Mouse (Mus musculus) induced T-regulatory cell, adult 2 months (primary cell): Measurements from ENCODE around the gene Jkamp.
"Not testable (repeated sequence)": the region's sequence is repeated elsewhere in the genome, so short reads cannot be mapped to it uniquely, and the experiment has no call there.

Source experiments
- DNase-seq: peaks from one replicate; pipeline ENCODE4 v3.0.0-alpha.2; 2012; ENCODE audit warnings: low read depth

Gene Jkamp

DNA sequence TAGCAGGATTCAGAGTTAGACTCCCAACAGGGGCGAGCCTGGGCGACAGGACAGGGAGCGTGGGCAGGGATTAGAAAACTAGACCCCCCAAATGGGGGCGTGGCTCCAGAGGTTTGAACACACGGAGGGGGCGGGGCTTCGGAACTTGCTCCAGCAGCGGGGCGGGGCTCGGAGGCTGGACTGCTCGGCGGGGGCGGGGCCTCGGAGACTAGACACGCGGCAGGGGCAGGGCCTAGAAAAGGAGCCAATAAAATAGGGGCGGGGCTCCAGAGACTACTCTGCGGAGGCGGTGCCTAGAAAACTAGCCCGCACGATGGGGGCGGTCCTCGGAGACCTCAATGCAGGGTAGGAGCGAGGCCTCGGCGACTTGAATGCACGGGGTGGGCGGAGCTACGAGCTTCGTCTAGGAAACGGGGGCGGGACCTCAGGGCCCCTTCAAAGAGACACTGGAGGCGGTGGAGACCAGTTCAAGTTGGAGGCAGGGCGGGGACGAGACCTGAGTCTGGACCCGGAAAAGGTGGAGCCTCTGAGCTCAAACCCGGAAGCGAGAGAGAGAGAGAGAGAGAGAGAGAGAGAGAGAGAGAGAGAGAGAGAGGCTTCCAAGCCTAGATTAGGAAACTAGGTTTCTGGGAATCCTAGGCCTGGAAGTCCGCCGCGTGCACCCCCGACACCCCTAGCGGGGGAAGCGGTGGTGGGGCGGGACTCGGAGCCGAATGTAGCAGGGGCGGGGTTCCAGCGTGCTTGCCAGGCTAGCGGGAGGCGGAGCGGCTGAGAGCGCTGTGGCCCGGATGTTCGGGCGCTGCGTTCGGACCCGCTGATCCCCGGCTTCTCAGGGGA, at the start of gene Jkamp, which contains the start of gene L3hypdh:
Jkamp (plus strand) TSS at position 261 of the 837 bp plus-strand sequence.
L3hypdh (minus strand) TSS at position 111 of the 837 bp plus-strand sequence.
- DNase-seq = peak; percentile 100

DNA sequence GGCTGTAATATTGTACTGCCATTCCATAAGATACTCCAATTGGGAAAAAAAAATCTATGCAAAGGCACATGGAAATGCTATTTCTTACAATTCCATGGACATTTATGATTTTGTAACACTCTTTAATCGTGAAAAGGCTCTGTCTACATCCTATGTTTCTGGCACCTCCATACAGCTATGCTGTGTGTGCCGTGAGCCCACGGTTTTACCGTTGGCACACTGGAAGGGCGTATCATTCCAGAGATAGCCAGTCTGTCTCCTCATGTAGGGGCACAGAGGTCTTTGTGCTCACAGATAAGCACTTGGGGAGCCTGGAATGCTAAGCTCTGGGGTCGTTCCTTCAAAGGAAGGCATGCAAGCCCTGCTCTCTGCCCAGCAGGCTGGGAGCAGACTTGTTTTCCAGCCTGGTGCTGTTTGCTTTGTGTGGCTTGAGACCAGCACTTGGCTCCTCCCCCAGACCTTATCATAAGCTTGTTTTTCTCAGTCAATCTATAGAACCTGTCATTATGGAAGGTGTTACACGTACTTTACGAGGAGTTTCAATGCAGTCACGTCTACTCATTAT, 49.2 kb upstream of the Jkamp start:
- no peak for DNase-seq

DNA sequence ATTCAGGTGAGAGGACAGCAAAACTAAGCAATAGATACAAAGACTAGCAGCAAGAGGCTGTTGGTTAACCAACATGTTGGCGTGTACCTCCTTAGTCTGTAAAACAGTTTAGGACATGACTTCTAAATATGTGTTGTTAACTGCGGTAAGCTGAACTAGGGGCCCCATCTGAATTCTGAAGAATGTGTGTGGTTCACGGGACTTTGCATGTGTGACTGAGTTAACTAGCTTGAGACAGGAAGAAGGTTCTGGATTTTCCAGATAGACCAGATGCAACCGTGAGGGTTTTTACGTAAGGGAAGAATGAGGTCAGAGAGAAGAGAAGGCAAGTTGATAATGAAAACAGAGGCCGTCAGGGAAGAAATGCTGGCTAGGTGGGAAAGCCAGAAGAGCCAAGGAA, 48.3 kb upstream of the Jkamp start:
- DNase-seq = no peak

DNA sequence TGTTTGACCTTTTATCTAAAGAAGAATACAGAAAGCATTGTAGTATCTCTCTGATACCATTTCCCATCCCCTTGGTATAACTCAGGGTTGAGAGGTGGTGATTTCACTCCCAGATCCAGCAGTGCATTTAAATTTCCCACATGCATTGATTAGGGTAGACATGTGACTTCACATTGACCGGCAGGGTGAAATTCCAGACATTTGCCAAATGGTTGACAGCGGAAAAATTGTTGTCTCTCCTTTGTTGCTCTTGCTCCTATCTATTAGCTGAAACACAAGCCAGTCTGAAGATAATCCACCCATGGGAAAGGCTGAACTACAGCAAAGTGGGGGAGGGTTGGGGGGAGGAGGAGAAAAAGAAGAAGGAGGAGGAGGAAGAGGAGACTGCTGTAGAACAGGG, 46.5 kb upstream of the Jkamp start:
- no peak for DNase-seq

DNA sequence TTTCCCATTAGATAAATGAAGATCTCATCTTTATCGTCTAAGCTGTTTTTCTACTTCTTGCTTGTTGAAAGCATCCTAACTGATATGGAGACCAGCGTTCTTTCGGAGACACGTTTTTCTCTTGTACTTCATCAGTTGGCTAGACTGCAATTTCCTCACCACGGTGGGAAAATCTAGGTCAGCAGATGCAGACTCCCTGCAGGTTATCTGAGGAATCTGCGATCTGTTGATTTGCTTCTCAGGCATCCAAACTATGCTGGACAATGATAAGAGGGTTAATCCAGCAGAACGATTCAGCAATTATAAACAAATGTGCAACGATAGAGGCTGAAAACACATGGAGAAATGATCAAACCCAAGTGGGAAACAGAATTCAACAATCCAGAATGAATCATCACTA, 45.9 kb upstream of the Jkamp start:
- DNase-seq = no peak

DNA sequence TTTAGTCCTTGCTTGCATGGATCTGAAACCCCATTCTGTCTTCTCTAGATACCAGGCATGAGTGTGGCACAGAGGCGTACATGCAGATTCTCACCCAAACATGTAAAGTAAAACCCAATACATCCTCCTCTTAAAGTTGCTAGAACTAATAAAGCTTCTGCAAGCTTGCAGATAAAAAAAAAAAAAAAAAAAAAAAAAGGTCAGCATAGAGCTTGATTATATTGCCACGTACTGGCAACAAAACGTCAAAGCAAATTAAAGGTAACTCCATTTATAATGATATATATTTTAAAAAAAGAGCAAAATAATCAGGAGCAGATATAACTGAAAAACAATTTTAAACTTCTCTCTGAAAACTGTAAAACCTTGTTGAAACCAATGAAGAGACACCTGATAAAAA, 44.2 kb upstream of the Jkamp start:
- DNase-seq = no peak

DNA sequence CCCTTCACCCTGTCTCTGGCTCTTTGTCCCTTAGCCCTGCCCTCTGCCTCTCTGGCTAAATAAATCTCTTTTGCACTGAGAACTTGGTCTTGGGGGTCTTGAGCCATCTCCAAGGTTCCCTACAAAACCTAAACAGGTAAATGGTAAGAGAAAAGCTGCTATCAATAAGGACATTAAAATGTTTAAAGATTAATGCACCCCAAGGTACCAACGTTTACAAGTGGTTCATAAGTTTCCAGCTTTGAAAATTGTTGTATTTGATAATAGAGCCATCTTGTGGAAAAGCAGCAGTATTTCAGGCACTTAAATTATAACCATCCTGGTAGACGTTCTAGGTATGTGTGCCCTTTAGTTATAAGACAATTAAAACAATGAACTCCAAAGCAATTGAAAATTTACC, 37.9 kb upstream of the Jkamp start:
- peak; percentile 30 for DNase-seq

DNA sequence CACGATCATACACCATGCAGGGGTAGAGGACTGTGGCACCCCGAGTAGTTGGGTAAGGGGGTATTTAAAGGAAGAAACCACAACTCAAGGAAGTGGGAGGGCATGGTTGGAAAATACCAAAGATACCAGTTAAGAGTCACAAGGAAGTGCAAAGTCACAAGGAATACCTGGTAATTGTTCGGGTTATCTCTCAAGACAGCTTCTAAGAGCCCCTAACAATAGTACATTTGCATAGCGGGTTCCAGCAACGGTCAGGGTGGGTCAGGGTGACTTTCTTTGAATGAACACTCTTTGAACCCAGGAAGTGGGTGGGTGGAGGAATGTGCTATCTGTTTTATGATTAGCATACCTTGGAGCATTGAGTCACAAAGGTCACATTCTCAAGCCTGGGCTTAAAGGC, 35.2 kb upstream of the Jkamp start:
- not testable (repeated sequence) for DNase-seq

DNA sequence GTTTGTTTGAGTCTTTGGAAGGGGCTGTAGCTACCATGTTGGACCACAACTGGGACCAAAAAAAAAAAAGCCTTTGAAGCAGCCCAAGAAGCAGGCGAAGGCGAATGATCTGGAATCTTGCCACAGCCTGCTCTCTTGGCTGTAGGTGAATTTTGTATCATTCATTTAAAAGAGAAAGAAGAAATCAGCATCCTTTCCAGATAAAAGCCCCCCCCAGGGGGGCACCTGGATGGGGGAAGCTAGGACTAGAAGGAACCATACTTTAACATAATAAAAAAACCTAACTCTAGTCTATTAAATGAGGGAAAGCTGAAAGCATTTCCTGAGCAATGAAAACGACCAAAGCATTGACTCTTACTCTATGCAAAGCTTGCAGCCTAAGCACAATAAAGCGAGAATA, 34.6 kb upstream of the Jkamp start:
- DNase-seq = no peak

DNA sequence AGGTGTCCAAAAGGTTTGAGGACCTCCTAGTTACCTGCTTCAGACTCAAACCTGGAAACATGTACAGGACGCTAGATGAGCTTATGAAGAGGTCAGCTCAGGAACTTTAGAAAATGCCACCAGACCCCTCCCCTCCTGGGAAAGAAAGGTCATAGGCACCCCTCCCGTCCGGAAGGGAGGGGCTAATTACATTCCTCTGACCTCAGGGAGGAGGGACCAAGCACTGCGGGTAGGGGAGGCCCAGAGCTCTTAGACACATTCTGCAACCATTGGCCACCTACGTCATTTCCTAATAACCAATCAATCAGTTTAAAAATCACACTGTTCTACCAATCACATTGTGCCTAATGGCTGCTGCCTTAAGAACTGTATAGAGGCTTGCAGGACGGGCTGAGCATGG, 32.8 kb upstream of the Jkamp start:
- no peak for DNase-seq

DNA sequence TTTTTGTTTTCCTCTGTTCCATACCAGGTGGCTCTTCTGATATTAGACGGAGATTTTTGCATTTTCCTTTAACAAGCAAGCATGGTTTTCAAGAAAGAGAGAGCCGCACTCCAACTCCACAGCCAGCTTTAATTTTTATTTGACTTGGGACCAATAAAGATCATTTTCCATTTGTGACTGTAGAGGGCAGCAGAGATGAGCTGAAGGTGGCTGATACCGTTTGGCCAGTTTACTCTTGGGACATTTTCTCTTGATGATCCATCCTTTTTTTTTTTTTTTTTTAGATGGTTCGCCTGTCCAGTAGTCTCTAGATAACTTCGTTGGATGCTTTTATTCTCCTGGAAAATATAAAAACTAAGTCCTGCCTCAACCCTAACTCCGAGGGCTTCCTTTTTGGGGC, 32.1 kb upstream of the Jkamp start:
- peak; percentile 39 for DNase-seq

DNA sequence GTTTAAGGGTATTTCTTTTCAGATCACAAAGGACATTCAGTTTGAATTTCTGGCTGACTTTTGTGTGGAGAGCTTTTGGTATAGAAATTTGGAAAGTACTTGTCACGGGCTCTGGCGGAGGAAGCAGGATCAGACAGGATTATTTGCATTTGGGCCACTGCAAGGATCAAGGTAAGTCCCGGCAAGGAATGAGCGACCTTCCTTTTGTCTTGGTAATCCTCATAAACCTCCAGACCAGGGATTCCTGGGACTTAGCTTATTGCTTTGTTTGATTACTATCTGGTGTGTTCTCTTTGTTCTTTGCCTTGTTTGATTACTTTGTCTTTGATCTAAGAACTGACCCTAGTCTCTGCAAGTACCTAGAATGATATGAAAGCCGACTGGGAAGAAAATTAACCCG, 31.5 kb upstream of the Jkamp start:
- DNase-seq = no peak

DNA sequence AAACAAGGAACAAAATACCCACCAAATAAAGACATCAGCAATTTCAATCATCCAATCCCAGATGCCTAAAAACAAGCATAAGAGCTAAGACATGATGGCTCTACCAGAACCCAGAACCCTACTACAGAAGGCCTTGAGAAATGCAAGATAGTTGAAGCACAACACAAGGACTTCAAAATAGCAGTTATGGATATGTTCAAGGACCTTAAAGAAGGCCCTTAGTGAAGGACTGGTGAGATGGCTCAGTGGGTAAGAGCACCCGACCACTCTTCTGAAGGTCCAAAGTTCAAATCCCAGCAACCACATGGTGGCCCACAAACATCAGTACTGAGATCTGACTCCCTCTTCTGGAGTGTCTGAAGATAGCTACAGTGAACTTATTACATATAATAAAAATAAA, 27.6 kb upstream of the Jkamp start:
- no peak for DNase-seq

DNA sequence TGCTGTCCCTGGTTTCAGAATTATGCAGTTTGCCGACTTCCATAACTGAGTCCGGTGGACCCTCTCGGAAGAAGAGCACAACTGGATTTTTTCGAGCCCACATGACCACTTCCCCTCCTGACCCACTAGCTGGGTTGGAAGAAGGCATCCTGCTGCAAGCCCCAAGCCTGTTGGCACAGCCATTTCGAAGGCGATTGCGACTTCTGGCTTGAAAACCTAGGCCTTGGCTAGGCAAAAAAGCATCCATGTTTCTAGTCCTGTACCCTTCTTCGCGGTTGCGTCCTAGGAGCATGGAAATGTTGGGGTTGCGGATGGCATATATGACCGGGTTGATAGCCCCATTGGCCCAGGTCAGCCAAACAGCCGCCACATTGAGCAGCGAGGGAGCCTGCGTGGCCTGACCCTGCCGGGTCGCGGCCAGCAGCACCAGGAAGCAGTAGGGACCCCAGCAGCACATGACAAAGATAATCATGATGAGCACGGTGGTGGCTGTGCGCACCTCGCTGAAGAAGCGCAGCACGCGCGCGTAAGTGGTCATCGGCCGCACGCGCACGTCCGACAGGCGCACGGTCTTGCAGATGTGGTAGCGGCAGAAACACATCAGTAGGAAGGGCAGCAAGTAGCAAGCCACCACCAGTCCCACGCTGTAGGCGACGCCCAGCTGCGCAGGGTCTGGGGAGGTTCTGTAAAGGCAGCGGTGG, 15.6 kb upstream of the Jkamp start:
- no peak for DNase-seq

DNA sequence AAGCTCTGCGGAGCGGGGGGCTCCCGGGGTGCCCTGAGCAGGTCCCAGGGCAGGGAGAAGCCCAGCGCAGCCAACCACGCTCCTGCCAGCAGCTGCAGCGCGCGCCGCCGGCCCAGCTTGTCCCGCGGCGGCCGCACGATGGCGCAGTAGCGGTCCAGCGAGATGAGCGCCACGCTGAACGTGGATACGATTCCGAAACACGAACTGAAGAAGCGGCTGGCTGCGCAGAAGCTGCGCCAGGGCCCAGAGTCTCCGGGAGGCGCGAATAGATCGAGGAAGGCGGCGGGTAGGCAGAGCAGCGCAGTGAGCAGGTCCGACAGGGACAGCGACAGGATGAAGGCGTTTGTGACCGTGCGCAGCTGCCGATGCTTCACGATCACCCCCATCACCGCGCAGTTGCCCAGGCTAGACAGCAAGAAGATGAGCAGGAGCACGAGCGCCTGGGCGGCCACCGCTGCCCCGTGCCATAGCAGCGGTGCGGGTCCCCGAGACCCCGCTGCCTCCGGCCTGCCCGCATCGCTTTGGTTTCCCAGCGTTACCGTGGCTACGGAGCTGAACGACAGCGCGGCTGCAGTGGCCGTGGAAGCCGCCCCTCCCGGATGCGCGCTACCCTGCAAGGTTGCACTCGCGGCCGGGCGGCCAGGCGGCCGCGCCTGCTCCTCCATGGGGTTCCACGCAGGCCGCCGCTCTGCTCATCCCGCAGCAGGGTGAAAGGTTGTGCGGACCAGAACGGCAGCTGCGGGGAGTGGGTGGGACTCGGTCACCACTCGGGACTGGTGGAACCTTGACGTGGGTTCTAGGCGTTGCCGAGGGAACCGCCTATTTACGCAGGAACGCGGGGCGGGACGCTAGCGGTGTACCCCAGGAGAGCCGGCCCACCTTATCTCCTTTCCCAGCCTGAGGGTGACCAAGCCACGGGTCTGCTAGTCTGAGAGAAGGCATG, 14.8 kb upstream of the Jkamp start, which contains the start of gene Gpr135:
Gpr135 (minus strand) TSS at position 799 of the 943 bp plus-strand sequence.
- DNase-seq = peak; percentile 81

DNA sequence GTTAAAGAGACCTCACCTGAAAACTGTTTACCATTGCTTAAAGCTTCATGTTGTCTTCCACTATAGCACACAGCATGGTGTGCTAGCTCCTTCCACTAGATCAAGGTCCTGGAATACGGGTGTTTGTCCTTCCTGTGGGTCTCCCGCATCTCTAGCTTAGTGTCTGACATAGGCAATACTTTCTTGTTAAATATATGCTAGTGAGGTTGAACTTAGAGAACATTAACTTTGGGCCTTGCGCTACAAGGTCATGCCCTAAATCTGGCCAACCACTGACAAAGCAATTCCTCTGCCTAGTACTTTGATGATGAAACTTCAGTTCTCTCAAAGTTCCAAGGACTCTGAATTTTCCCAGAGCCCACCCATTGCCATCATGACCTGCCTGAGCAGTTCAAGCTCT, 7.1 kb upstream of the Jkamp start:
- DNase-seq = no peak

DNA sequence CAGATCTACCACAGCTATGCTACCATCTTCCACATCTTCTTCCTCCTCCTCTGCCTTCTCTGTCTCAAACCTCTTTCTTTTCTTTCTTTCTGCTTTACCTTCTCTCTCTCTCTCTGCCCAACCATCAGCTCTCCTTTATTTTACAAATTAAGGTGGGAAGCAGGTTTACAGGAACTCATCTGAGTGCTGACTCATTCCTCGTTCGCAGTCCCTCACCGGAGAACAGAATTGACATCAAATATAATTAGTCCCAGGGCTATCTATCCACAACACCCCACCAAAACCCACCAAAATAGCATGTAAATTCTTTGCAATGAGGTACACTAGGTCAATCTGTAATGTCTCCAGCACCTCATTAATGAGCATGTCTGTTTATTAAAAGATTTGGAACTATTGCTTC, 3.4 kb upstream of the Jkamp start:
- DNase-seq = no peak

DNA sequence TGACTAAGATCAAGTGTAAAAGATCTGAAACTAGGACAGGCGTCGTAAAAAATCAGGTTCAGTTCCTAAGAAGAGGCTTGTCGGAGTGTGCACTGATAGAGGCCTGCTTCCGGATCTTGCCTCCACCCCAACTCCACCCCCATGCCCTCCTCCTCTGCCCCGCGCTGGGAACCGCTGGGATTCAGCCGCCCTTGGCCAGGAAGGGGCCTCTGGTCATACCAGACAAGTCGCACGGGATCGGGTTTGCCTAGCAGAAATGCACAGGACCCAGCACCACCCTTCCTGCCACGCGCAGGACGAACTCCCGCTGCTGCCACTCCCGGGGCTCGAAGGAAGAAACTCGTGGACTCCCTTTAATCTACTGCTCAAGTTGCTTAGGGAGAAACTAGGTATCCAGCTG, 3.0 kb upstream of the Jkamp start:
- no peak for DNase-seq

DNA sequence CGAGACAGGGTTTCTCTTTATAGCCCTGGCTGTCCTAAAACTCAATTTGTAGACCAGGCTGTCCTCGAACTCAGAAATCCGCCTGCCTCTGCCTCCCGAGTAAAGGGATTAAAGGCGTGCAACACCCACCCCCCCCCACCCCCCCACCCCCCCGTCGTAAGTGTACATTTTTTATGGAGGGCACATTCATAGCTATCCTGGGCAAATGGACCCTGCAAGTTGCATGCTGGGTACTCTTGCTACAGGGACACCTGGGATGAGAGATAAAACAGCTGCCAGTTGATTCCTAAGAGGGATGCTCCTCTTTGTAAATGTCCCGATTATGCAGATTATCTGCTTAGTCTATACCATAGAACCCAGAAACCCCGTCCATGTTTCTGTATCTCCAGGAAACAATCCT, 2.1 kb upstream of the Jkamp start:
- no peak for DNase-seq

DNA sequence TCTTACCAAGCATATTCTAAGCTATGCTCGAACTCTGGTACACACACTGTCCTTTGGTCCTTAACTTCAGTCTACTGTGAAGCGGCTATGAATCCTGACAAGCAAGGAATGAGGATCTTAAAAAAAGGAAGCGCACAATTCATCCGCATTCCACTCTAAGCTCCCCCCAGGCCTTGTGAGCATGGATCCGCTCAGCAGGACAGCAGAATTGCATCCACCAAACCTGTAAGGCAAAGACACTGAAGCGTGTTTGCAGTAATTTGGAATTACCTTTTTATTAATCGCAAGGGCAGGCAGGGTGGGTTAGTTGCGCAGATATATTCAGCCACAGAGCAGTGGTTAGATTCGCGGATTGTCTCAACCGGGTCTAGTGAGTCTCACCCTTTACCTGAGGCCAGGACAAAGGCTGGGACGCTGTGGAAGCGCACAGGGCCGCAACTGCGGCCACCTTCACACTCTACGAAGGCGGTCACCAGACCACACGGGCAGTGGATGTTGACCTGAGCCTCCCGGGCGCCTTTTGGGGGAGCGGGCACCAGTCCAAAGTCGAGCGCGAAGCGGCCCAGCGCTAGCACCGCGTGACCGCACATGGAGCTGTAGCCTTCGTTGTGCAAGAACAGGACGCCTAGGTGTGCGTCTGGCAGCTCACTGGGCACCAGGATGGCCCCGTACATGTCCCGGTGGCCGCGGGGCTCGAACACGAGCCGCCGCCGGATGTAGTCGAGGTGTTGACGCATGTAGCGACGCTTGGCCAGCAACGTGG, 947 bp upstream of the Jkamp start:
- peak; percentile 19 for DNase-seq

DNA sequence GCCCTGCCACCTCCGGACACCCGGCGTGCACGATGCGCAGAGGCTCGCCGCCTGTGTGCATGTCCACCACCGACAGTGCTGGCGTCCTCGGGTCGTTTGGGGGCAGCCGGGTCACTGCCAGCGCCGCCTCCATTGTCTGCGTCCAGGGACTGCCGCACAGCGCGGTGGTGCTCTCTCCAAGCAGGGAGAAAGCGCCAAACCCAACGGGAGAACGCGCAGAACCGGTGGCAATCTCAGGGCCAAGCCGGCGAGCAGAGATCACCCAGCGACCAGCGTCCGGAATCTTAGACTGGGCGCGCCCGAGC, 413 bp upstream of the Jkamp start:
- DNase-seq = no peak
